Mouse (Mus musculus) cerebellum, postnatal 10 days (tissue): ENCODE data around the gene Ahcyl2.

ENCODE experiments used
- DNase-seq, 2 experiments: peaks; one replicate each; pipeline ENCODE4 v3.0.0; 2021; ENCODE audit warnings: mixed read lengths in 2 of 2

Ahcyl2 gene

DNA sequence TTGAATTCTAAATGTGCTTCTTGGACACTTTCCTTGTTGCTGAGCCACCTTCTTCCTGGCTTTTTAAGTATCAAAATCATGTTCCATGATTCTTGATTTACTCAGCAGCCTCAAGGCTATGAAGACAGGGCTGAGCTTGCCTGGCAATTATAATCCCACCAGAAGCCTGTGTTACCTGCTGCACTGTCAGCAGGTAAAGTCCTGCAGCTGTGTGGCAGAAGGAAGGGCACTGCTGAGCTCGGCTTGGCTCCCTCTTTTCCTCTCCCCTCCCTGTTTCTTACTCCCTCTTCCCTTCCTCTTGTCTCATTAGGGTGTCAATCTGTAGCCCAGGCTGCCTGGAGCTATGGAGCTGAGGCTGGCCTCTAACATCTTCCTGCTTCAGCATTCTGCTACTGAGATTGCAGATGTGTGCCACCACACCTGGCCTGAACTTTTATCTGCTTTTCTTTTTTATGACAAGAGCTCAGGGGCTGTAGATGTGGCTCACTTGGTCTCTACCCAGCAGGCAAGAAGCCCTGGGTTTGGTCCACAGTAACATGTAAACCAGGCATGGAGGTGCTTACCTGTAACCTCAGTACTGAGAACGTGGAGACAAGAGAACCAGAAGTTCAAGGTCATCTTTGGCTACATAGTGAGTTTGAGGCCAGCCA is 3.0 kb downstream of the Ahcyl2 start:
- no peak for DNase-seq

DNA sequence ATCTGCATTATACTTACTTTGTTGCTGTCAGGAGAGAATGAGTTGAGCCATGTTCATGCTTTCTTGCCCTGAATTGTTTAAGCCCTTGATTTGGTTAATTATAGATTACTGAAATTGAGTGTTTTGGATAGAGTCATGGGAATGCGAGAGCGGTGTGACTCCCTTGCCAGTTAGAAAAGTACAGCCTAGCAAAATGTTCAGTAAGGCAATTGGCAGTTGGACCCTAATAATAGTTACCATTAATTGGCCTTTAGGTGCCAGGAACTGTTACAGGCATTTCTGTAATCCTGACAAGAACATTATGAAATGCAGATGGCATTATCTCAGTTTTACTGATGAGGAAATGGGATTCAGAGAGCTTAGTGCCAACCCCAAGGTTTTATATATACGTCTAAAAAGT is 4.4 kb downstream of the Ahcyl2 start:
- DNase-seq = no peak

DNA sequence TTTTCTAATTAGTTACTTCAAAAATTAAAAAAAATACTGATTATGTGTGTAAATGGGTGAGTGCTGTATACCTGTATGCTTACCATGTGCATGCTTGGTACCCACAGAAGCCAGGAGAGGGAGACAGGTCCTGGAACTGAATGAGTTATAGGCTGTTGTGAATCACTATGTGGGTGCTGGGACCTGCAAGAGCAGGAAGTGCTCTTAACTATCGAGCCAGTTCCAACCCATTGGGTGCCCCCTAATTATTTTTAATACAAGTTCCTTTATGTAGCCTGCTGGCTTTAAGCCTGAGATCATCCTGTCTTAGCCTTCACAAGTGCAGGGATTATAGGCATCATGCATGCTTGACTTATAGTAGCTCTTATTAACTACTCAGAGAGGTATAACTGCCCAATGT is 6.3 kb downstream of the Ahcyl2 start:
- no peak for DNase-seq

GRCm38 (mm10) chr6:29775609-29776008 is 7.8 kb downstream of the Ahcyl2 start:
- DNase-seq = peak; percentile 58 to 62

DNA sequence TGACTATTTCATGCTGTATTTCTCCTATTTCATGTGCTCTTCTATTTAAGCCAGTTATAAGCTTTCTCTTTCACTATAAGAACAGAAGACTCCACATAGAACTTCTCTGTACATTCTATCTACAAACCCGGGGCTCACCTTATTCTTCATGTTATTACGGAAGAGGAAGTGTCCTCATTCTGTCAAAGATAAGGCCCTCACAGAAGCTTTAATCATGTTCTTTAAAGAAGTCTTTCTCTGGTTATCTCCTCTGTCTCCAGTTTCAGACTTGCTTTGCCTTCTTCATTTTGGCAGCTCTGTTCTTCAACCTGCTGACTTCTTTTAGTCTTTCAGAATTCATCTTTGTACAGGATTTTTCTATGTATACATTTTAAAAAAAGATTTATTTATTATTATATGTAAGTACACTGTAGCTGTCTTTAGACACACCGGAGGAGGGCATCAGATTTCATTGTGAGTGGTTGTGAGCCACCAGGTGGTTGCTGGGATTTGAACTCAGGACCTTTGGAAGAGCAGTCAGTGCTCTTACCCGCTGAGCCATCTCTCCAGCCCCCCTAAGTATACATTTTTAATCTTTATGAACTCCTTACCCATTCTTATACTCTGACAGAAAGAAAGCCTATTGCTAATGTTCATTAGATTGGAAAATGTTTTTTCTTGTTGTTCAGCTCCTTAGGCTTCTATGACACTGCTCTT is 8.9 kb downstream of the Ahcyl2 start:
- DNase-seq = no peak

GRCm38 (mm10) chr6:29777238-29777555 is 9.4 kb downstream of the Ahcyl2 start:
- no peak for DNase-seq

DNA sequence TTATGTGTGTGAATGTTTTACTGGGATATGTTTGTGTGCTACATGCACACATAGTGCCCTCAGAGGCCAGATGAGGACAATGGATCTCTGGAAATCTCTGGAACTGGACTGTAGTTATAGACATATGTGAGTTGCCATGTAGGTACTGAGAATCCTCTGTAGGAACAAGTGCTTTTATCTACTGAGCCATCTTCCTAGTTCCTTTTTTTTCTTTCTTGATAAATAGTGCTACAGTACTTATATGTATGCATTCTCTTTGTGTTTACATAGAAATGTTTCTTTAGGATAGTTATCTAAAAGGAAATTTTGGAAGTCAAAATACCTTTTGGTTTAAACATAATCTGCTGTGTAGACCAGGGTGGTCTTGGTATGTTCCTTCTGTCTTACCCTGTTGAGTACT is 12.3 kb downstream of the Ahcyl2 start:
- DNase-seq = no peak

DNA sequence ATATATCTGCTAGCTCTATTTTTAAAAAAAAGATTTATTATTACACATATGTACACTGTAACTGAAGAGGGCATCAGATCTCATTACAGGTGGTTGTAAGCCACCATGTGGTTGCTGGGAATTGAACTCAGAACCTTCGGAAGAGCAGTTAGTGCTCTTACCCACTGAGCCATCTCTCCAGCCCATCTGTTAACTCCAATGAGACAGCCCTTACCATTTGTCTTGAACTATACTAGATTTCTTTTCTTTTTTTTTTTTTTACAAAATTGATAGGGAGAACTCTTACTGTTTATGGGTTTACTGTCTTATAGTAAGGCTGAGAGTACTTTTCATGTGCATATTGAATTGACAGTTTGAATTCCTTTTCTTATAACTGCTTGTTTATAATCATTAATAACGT is 12.8 kb downstream of the Ahcyl2 start:
- DNase-seq = no peak

DNA sequence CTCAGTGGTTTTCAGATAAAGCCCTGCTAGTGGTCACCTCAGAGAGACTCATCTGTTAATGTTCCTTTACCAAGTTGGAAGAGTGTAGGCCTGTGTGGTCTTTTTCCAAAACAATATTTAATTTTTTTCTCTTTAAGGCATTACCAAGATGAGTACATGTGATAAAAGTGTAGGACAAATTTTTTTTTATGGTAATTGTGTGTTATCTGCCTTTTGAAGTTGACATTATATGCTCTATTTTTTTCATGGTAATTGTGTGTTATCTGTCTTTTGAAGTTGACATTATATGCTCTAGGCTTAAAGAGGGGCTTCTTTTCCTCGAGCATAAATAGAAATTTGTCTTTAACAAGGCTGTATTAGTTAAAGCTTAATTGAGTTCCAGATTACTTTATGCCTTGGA is 14.4 kb downstream of the Ahcyl2 start:
- DNase-seq = no peak

- DNase-seq = no peak
Measured at GRCm38 (mm10) chr6:29783960-29784359, 16.1 kb downstream of the Ahcyl2 start.

DNA sequence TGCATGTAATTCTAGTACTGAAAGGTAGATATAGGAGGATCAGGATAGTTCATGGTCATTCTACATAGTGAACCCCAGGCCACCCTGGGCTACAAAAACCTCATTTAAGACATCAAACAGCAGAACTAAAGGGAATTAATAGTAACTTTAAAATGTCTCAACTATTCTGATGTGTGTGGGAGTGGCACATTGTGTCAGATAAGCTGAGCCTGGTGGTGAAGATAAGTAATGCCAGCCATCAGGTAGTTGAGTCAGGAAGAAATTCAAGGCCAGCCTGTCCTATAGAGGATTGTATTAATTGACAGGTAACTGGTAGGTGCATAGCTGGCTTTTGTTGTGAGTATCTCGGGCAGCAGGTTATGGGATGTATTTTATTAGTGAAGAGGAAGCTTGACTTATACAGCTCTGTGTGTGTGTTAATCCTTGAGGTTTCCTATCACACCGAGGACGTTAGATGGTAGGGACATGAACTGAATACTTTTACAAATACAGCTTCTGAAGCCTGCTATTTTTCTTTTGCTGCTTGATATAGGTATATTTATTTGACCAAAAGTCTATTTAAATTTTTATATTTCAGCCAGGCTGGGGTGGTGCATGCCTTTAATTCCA is 16.7 kb downstream of the Ahcyl2 start:
- no peak for DNase-seq

DNA sequence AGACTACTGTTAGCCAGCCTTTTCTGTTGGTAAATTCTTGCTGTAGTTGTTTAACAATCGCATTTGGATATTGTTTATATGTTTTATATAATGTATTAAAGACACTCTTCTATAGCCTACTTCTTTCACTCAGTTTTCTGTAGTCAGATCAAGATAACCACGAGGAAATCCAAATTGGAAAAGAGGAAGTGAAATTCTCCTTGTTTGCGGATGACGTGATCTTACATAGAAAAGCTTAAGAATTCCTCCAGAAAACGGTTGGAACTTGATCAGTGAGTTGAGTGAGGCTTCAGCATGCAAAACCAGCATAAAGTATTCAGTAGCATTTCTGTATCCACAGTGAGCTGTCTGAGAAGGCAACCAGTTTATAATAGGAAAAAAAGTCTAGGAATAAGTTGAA is 17.9 kb downstream of the Ahcyl2 start:
- no peak for DNase-seq

DNA sequence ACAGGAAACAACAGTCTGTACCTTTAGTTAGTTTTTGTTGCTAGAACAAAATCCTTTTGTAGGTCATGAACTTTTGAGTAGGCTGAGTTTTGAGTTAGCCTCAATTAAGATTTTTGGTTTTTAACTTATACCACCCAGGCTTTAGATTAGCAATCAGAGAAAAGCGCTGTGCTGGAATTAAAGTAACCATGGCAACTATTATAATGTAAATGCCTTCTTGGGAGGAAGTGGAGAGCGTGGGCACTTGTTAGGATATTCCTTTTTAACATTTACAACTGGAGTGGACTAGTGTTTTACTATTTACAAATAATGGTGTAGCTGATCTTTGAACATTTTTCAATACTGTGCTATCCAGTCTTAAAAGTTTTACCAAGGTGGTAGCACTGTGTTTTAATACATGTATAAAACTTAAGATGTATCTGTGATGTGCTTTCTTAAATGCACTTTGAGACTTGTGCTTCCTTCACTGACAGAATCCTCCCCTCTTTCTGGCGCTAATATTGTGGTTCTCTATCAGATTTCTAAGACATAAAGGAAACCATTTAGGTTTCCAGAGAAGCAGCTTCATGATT is 21.1 kb downstream of the Ahcyl2 start:
- no peak for DNase-seq

GRCm38 (mm10) chr6:29790014-29790698 is 22.3 kb downstream of the Ahcyl2 start:
- DNase-seq = no peak

DNA sequence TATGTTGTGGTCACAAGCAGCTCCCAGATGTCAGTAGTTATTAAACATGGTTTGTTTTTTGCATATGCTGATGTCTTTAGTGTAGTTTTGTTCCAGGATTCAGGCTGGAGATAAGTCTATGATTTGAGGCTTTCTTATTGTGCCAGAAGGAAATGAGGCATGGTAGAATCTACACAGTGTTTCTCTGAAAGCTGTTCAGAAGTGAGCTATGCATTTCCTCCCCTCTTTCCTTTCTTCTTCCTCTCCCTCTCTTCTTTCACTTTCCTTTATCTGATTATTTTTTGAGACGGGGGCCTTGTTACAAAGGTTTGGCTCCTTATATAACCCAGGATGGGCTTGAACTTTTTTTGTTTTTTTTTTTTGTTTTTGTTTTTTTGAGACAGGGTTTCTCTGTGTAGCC is 25.7 kb downstream of the Ahcyl2 start:
- DNase-seq = no peak

GRCm38 (mm10) chr6:29794582-29794981 is 26.8 kb downstream of the Ahcyl2 start:
- DNase-seq = no peak

DNA sequence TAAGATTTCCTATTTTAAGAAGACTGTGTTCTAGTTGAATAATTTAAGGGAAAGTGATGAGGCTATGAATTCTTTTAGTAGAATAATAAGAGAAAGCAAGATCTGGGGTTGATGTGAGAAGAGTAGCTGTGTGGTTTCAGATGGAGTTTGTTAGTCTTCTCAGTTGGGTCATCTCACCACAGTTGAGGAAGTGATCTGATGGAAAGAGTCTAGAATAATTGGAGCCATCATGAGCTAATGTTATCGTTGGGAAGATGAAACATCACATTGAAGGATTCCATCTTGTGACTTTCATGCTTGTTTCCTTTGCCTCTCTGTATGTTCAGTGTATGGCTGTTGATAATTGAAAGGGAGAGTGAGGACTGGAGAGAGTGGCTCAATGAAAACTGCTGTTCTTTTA is 35.2 kb downstream of the Ahcyl2 start:
- no peak for DNase-seq

- DNase-seq = no peak
Measured at GRCm38 (mm10) chr6:29804006-29804405, 36.2 kb downstream of the Ahcyl2 start.

GRCm38 (mm10) chr6:29805381-29805780 is 37.6 kb downstream of the Ahcyl2 start:
- DNase-seq = no peak

DNA sequence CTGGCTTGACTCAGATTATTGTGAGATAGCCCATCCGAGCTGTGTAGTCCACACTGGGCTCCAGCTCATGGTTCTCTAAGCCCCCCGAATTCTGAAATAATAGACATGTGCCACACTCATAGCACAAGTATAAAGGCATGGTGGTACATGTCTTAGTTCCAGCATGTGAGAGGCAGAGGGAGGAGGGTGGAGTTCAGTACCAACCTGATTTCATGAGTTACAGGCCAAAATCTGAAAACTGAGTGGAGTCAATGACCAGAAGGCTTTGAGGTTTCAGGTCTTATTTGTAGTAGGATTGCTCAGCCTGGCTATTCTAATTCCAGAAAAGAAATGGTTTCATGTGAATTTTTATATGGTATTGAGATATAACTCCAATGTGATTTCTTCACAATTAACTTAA is 44.3 kb downstream of the Ahcyl2 start:
- no peak for DNase-seq

DNA sequence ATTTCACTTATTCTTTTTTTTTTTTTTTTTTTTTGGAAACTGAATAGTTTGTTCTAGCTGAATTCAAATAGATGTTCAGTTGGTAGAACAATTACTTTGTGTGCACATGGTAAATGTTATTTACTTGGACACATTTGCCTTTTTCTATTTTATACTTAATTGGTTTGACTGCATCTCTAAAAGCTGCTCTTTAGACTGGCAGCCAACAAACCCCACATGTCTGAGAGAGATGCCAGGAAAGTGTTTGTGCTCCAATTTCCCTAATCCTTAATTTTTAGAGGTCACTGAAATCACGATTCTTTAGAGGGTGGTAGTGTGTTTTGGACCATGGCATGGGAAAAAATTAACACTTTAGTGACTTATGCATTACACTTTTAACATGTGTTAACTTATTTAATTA is 44.8 kb downstream of the Ahcyl2 start:
- DNase-seq = peak; percentile 48 to 64

GRCm38 (mm10) chr6:29814616-29815015 is 46.8 kb downstream of the Ahcyl2 start:
- peak; percentile 27 to 38 for DNase-seq

DNA sequence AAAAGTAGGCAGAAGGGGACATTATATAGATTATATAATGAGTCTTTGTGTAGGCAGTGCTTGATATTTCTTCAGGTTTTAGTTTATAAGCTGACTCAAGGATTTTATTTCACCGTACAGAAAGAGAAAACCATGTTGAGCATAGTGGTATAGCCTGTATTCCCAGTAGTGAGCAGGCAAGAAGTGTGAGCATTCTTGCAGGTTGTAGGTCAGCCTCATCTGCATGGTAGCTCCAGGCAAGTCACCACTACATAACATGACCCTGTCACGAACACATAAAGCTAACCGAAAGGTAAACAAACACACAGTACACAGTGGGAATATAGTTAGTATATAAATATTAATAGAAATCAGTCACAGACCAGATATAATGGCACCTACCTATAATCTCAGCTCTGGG is 47.2 kb downstream of the Ahcyl2 start:
- DNase-seq = no peak

- no peak for DNase-seq
Measured at GRCm38 (mm10) chr6:29815634-29816033, 47.8 kb downstream of the Ahcyl2 start.
